Mouse (Mus musculus): ENCODE measurements around the gene Ndufa11. TPM values are rescaled to one million over a fixed set of nuclear protein-coding genes. Genes with fewer than 3 reads are reported as not detected.

Ndufa11 gene
- polyA plus RNA-seq, 1 experiment from 2014 or later, result 426 TPM

DNA sequence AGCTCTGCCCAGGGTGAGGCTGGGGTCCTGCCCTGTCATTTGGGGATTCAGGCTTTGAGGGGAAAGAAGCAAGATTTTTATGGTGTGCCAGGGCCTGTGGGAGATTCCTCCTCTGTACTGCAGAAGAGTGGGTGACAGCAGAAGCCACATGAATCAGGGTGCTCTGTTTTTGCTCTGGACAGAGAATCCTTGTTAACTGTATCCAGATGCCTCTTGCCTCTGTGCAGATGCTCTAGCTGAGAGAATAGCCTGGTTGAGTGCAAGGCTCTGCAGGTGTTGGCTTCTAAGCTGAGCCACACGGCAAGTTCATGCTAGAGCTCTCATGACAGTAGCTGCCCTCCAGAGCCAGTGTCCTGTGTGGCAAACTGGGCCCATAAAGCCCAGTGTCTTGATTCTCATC is 24.2 kb upstream of the Ndufa11 start:
- Histone ChIP-seq H3K27ac (ENCODE audit: low read length) (no peak overlapping the region), H3K4me2 (replicated peaks; ENCODE audit: low read depth, low read length) (no peak overlapping the region), H3K36me3 (ENCODE audit: insufficient read depth, low read length) (peaks cover 24% of the 10 kb centered on the region), H3K27me3 (replicated peaks; ENCODE audit: insufficient read depth, low read length) (no peaks in the 10 kb centered on the region), H3K4me1 (ENCODE audit: insufficient read depth, low read depth, low read length) (no peaks in the 10 kb centered on the region), H3K9me3 (ENCODE audit: low read length) (no peaks in the 10 kb centered on the region), H3K4me3 (ENCODE audit: low read depth, low read length) (no peak overlapping the region), H3K9ac (replicated peaks; ENCODE audit: low read depth) (no peak overlapping the region)
- TF ChIP-seq EP300 (IDR thresholded peaks at IDR 0.05) (no peak), CTCF (IDR thresholded peaks at IDR 0.05) (no peak)
- DNase-seq (ENCODE audit: low spot score) (no peak), ATAC-seq (no peak)
- 67% methylated on average over 1 of the region's 1 CpGs for WGBS

GRCm38 (mm10) chr17:56693851-56694310 is 23.7 kb upstream of the Ndufa11 start:
- H3K4me1 ChIP-seq (ENCODE audit: insufficient read depth, low read depth, low read length), result no peaks in the 10 kb centered on the region
- ATAC-seq, result peak; percentile 41
- no peak overlapping the region for H3K4me2 ChIP-seq (replicated peaks; ENCODE audit: low read depth, low read length)
- peak; percentile 60 for DNase-seq (ENCODE audit: low spot score)
- no peak overlapping the region for H3K9ac ChIP-seq (replicated peaks; ENCODE audit: low read depth)
- no peak overlapping the region for H3K4me3 ChIP-seq (ENCODE audit: low read depth, low read length)
- TF ChIP-seq CTCF (IDR thresholded peaks at IDR 0.05) (peak; percentile 16), EP300 (IDR thresholded peaks at IDR 0.05) (no peak)
- 43% methylated on average over 6 of the region's 6 CpGs for WGBS
- no peaks in the 10 kb centered on the region for H3K9me3 ChIP-seq (ENCODE audit: low read length)
- H3K36me3 ChIP-seq (ENCODE audit: insufficient read depth, low read length), result peaks cover 21% of the 10 kb centered on the region
- no peak overlapping the region for H3K27ac ChIP-seq (ENCODE audit: low read length)
- no peaks in the 10 kb centered on the region for H3K27me3 ChIP-seq (replicated peaks; ENCODE audit: insufficient read depth, low read length)

DNA sequence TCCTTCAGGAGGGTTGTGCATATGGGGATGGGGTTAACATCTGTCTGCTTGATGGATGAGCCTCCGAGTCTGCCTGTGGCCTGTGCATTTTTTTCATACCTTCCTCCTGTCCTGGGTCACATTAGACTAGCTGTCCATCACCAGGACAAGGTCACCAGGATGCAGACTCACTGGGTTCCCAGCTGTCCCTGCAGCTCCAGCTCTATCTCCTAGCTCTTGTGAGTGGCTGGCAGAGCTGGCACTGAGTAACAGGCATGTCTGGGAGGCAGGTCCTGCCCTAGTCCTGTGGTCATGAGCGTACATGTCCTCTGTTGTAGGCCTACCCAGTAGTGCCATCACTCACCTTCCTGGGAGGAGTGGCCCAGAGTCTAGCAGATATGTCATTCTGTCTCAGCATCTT is 17.1 kb upstream of the Ndufa11 start:
- WGBS, result 68% methylated on average over 2 of the region's 2 CpGs
- TF ChIP-seq CTCF (IDR thresholded peaks at IDR 0.05), result no peak
- no peak for TF ChIP-seq EP300 (IDR thresholded peaks at IDR 0.05)
- Histone ChIP-seq H3K9me3 (ENCODE audit: low read length) (no peaks in the 10 kb centered on the region), H3K36me3 (ENCODE audit: insufficient read depth, low read length) (peaks cover 69% of the 10 kb centered on the region), H3K4me2 (replicated peaks; ENCODE audit: low read depth, low read length) (no peak overlapping the region), H3K4me3 (ENCODE audit: low read depth, low read length) (no peak overlapping the region), H3K27ac (ENCODE audit: low read length) (no peak overlapping the region), H3K4me1 (ENCODE audit: insufficient read depth, low read depth, low read length) (no peaks in the 10 kb centered on the region), H3K9ac (replicated peaks; ENCODE audit: low read depth) (no peak overlapping the region), H3K27me3 (replicated peaks; ENCODE audit: insufficient read depth, low read length) (no peaks in the 10 kb centered on the region)
- DNase-seq (ENCODE audit: low spot score) (no peak), ATAC-seq (no peak)

GRCm38 (mm10) chr17:56703038-56703437 is 14.5 kb upstream of the Ndufa11 start:
- Histone ChIP-seq H3K36me3 (ENCODE audit: insufficient read depth, low read length) (peaks cover 68% of the 10 kb centered on the region), H3K27ac (ENCODE audit: low read length) (no peak overlapping the region), H3K9ac (replicated peaks; ENCODE audit: low read depth) (no peak overlapping the region), H3K9me3 (ENCODE audit: low read length) (no peaks in the 10 kb centered on the region), H3K4me3 (ENCODE audit: low read depth, low read length) (no peak overlapping the region), H3K27me3 (replicated peaks; ENCODE audit: insufficient read depth, low read length) (no peaks in the 10 kb centered on the region), H3K4me2 (replicated peaks; ENCODE audit: low read depth, low read length) (no peak overlapping the region), H3K4me1 (ENCODE audit: insufficient read depth, low read depth, low read length) (no peaks in the 10 kb centered on the region)
- 77% methylated on average over 4 of the region's 4 CpGs for WGBS
- no peak for DNase-seq (ENCODE audit: low spot score)
- TF ChIP-seq CTCF (IDR thresholded peaks at IDR 0.05), result no peak
- TF ChIP-seq EP300 (IDR thresholded peaks at IDR 0.05), result no peak
- ATAC-seq, result no peak

DNA sequence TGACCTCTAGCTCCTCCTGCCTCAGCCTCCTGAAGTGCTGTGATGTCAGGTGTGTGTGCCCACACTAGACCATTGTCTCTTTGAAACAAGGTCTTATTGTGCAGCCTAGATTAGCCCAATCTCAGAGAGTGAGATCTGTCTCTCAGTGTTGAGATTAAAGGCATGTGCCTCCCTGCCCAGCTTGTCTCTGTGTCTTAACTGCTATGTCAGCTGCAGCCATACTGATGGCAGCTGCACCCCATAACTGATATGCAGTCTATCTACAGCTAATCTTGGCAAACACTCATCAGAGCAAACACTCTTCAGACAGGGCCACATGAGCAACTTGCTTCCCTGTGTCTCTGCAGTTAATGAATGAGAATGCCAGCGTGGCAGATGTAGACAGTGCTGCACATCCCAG is 11.1 kb upstream of the Ndufa11 start:
- Histone ChIP-seq H3K4me1 (ENCODE audit: insufficient read depth, low read depth, low read length) (no peaks in the 10 kb centered on the region), H3K9me3 (ENCODE audit: low read length) (no peaks in the 10 kb centered on the region), H3K36me3 (ENCODE audit: insufficient read depth, low read length) (peaks cover 67% of the 10 kb centered on the region), H3K27ac (ENCODE audit: low read length) (no peak overlapping the region), H3K9ac (replicated peaks; ENCODE audit: low read depth) (no peak overlapping the region), H3K4me3 (ENCODE audit: low read depth, low read length) (no peak overlapping the region), H3K27me3 (replicated peaks; ENCODE audit: insufficient read depth, low read length) (no peaks in the 10 kb centered on the region), H3K4me2 (replicated peaks; ENCODE audit: low read depth, low read length) (no peak overlapping the region)
- no peak for ATAC-seq
- TF ChIP-seq EP300 (IDR thresholded peaks at IDR 0.05) (no peak), CTCF (IDR thresholded peaks at IDR 0.05) (no peak)
- 95% methylated on average over 1 of the region's 1 CpGs for WGBS
- DNase-seq (ENCODE audit: low spot score), result no peak

- Histone ChIP-seq H3K4me2 (replicated peaks; ENCODE audit: low read depth, low read length) (no peak overlapping the region), H3K9me3 (ENCODE audit: low read length) (no peaks in the 10 kb centered on the region), H3K36me3 (ENCODE audit: insufficient read depth, low read length) (peaks cover 64% of the 10 kb centered on the region), H3K9ac (replicated peaks; ENCODE audit: low read depth) (no peak overlapping the region), H3K27ac (ENCODE audit: low read length) (no peak overlapping the region), H3K27me3 (replicated peaks; ENCODE audit: insufficient read depth, low read length) (no peaks in the 10 kb centered on the region), H3K4me1 (ENCODE audit: insufficient read depth, low read depth, low read length) (no peaks in the 10 kb centered on the region), H3K4me3 (ENCODE audit: low read depth, low read length) (no peak overlapping the region)
- WGBS, result 77% methylated on average over 4 of the region's 4 CpGs
- no peak for TF ChIP-seq CTCF (IDR thresholded peaks at IDR 0.05)
- DNase-seq (ENCODE audit: low spot score), result no peak
- no peak for ATAC-seq
Measured at GRCm38 (mm10) chr17:56708692-56709091, 8.9 kb upstream of the Ndufa11 start.

GRCm38 (mm10) chr17:56709708-56710107 is 7.9 kb upstream of the Ndufa11 start:
- H3K4me2 ChIP-seq (replicated peaks; ENCODE audit: low read depth, low read length), result no peak overlapping the region
- no peaks in the 10 kb centered on the region for H3K9me3 ChIP-seq (ENCODE audit: low read length)
- H3K27ac ChIP-seq (ENCODE audit: low read length), result no peak overlapping the region
- no peak overlapping the region for H3K9ac ChIP-seq (replicated peaks; ENCODE audit: low read depth)
- no peaks in the 10 kb centered on the region for H3K4me1 ChIP-seq (ENCODE audit: insufficient read depth, low read depth, low read length)
- no peak for DNase-seq (ENCODE audit: low spot score)
- H3K36me3 ChIP-seq (ENCODE audit: insufficient read depth, low read length), result peaks cover 56% of the 10 kb centered on the region
- no peak overlapping the region for H3K4me3 ChIP-seq (ENCODE audit: low read depth, low read length)
- no peak for TF ChIP-seq CTCF (IDR thresholded peaks at IDR 0.05)
- 83% methylated on average over 3 of the region's 3 CpGs for WGBS
- ATAC-seq, result no peak
- H3K27me3 ChIP-seq (replicated peaks; ENCODE audit: insufficient read depth, low read length), result no peaks in the 10 kb centered on the region

Data from lung, postnatal 0 days (tissue).